Mouse (Mus musculus) liver, postnatal 0 days (tissue): ENCODE measurements around the gene Chit1. TPM values are rescaled to one million over a fixed set of nuclear protein-coding genes. Genes with fewer than 3 reads are reported as not detected.

ENCODE experiments used
- ATAC-seq: fragments of 200-750 bp; cut with Nextera tagmentation; 2 replicates; pipeline ENCODE4 v1.8.0; 2017; ENCODE audit warnings: mild to moderate bottlenecking, moderate library complexity
- DNase-seq: peaks from one replicate; pipeline ENCODE4 v3.0.0-alpha.2; 2016
- H3K27ac ChIP-seq: fragments of 300-500 bp; sonication (generic); 2 replicates; pipeline ENCODE4 v1.5.1; 2014; ENCODE audit warnings: antibody characterized with exemption, moderate library complexity, mild to moderate bottlenecking, low read depth
- H3K27me3 ChIP-seq: fragments of 300-500 bp; sonication (generic); 2 replicates; pipeline ENCODE4 v1.6.1; 2014; ENCODE audit warnings: low read length, control low read depth, mixed read lengths; ENCODE audit not compliant: insufficient read depth
- H3K36me3 ChIP-seq: fragments of 300-500 bp; sonication (generic); replicated peaks from 2 replicates; pipeline ENCODE4 v1.6.1; 2014; ENCODE audit warnings: mild to moderate bottlenecking, control low read depth, low read length, moderate library complexity, mixed read lengths; ENCODE audit not compliant: insufficient read depth
- H3K4me1 ChIP-seq: fragments of 300-500 bp; sonication (generic); 2 replicates; pipeline ENCODE4 v1.6.1; 2014; ENCODE audit warnings: antibody characterized with exemption, mild to moderate bottlenecking, control low read depth; ENCODE audit not compliant: insufficient read depth
- H3K4me2 ChIP-seq: fragments of 300-500 bp; sonication (generic); 2 replicates; pipeline ENCODE4 v1.6.1; 2014; ENCODE audit warnings: low read depth, mild to moderate bottlenecking, low read length, moderate library complexity, mixed read lengths
- H3K4me3 ChIP-seq: fragments of 300-500 bp; sonication (generic); 2 replicates; pipeline ENCODE4 v1.5.1; 2014; ENCODE audit warnings: low read depth, low read length
- H3K9ac ChIP-seq: fragments of 300-500 bp; sonication (generic); replicated peaks from 2 replicates; pipeline ENCODE4 v1.6.1; 2014; ENCODE audit warnings: mild to moderate bottlenecking, moderate library complexity
- H3K9me3 ChIP-seq: fragments of 300-500 bp; sonication (generic); 2 replicates; pipeline ENCODE4 v1.6.1; 2016; ENCODE audit warnings: mild to moderate bottlenecking, control low read depth, low read length, mixed read lengths
- CTCF ChIP-seq: sonication (generic); IDR thresholded peaks from 2 replicates; pipeline ENCODE4 v1.5.1; 2016; ENCODE audit warnings: antibody characterized with exemption, low read depth
- EP300 ChIP-seq: IDR thresholded peaks from 2 replicates; pipeline ENCODE4 v1.6.1; 2016; ENCODE audit warnings: antibody characterized with exemption, low read depth, mild to moderate bottlenecking
- WGBS: fragments of 180-500 bp; shearing (Covaris S2); extraction: QIAGEN DNeasy Blood & Tissue Kit; methylation state at CpG from one replicate; pipeline ENCODE4 v1.1.7; 2014; ENCODE audit not compliant: insufficient replicate concordance; 5-methylcytosine and 5-hydroxymethylcytosine counted together
- polyA plus RNA-seq: library from polyadenylated mRNA; unstranded; fragments of >200 nt; fragmentation: Nextera tagmentation; extraction: Ambion mirVana; gene quantifications from 2 replicates; pipeline ENCODE4 v1.2.1, GENCODE M21; 2015

Chit1 gene
- polyA plus RNA-seq, 1 experiment from 2014 or later: 0.26 TPM

- Histone ChIP-seq H3K27me3 (no peaks in the 10 kb centered on the region), H3K4me3 (no peak overlapping the region), H3K36me3 (no peaks in the 10 kb centered on the region), H3K9me3 (no peaks in the 10 kb centered on the region), H3K4me2 (no peak overlapping the region), H3K9ac (no peak overlapping the region), H3K4me1 (no peaks in the 10 kb centered on the region), H3K27ac (peak overlapping the region; percentile 48; the same call in 1 of the 2 replicates)
- ATAC-seq (peak; percentile 84), DNase-seq (no peak)
- WGBS: 54% methylated on average over 7 of the region's 7 CpGs
- TF ChIP-seq CTCF (no peak), EP300 (no peak)
Measured at GRCm38 (mm10) chr1:134173081-134173480, 62.0 kb downstream of the Chit1 start.

- Histone ChIP-seq H3K27me3 (no peaks in the 10 kb centered on the region), H3K27ac (no peak overlapping the region), H3K4me2 (no peak overlapping the region), H3K4me3 (no peak overlapping the region), H3K9ac (no peak overlapping the region), H3K9me3 (no peaks in the 10 kb centered on the region), H3K4me1 (peaks cover 6% of the 10 kb centered on the region; the same call in 1 of the 2 replicates), H3K36me3 (no peaks in the 10 kb centered on the region)
- TF ChIP-seq CTCF: no peak
- no peak for TF ChIP-seq EP300
- WGBS: 77% methylated on average over 5 of the region's 5 CpGs
- ATAC-seq (no peak), DNase-seq (no peak)
Measured at GRCm38 (mm10) chr1:134177976-134178375, 66.9 kb downstream of the Chit1 start.

- DNase-seq (no peak), ATAC-seq (no peak)
- Histone ChIP-seq H3K27ac (no peak within 1 kb of the TSS), H3K4me3 (peak within 1 kb of the TSS; percentile 31), H3K9me3 (no peaks in the 10 kb centered on the region), H3K36me3 (no peaks in the 10 kb centered on the region), H3K27me3 (no peaks in the 10 kb centered on the region), H3K4me2 (peak within 1 kb of the TSS; percentile 35), H3K9ac (no peak within 1 kb of the TSS), H3K4me1 (peaks cover 6% of the 10 kb centered on the region; the same call in 1 of the 2 replicates)
- TF ChIP-seq CTCF (no peak), EP300 (no peak)
- 55% methylated on average over 4 of the region's 4 CpGs for WGBS
Measured at GRCm38 (mm10) chr1:134182025-134182424, 71.0 kb downstream of the Chit1 start, which contains the start of gene Chil1. TSS of gene Chil1 (plus strand) at chr1:134182176.

GRCm38 (mm10) chr1:134184089-134184488 lies 73.0 kb downstream of the Chit1 start:
- DNase-seq (no peak), ATAC-seq (no peak)
- H3K27me3 ChIP-seq: no peaks in the 10 kb centered on the region; the same call in 1 of the 2 replicates
- TF ChIP-seq CTCF: no peak
- TF ChIP-seq EP300: no peak
- H3K9me3 ChIP-seq: no peaks in the 10 kb centered on the region
- no peak overlapping the region for H3K9ac ChIP-seq
- 72% methylated on average over 4 of the region's 4 CpGs for WGBS
- peaks cover 6% of the 10 kb centered on the region; the same call in 1 of the 2 replicates for H3K4me1 ChIP-seq
- no peaks in the 10 kb centered on the region for H3K36me3 ChIP-seq
- peak overlapping the region; percentile 32; the same call in 1 of the 2 replicates for H3K4me2 ChIP-seq
- peak overlapping the region; percentile 31 for H3K4me3 ChIP-seq
- H3K27ac ChIP-seq: peak overlapping the region; percentile 39; the same call in 1 of the 2 replicates

GRCm38 (mm10) chr1:134188217-134188616 lies 77.2 kb downstream of the Chit1 start:
- H3K4me2 ChIP-seq: no peak overlapping the region
- no peaks in the 10 kb centered on the region for H3K4me1 ChIP-seq
- no peaks in the 10 kb centered on the region for H3K9me3 ChIP-seq
- H3K9ac ChIP-seq: no peak overlapping the region
- H3K4me3 ChIP-seq: no peak overlapping the region
- ATAC-seq (no peak), DNase-seq (no peak)
- TF ChIP-seq EP300 (no peak), CTCF (no peak)
- no peak overlapping the region for H3K27ac ChIP-seq
- no peaks in the 10 kb centered on the region; the same call in 1 of the 2 replicates for H3K27me3 ChIP-seq
- H3K36me3 ChIP-seq: no peaks in the 10 kb centered on the region
- WGBS: 77% methylated on average over 5 of the region's 5 CpGs

DNA sequence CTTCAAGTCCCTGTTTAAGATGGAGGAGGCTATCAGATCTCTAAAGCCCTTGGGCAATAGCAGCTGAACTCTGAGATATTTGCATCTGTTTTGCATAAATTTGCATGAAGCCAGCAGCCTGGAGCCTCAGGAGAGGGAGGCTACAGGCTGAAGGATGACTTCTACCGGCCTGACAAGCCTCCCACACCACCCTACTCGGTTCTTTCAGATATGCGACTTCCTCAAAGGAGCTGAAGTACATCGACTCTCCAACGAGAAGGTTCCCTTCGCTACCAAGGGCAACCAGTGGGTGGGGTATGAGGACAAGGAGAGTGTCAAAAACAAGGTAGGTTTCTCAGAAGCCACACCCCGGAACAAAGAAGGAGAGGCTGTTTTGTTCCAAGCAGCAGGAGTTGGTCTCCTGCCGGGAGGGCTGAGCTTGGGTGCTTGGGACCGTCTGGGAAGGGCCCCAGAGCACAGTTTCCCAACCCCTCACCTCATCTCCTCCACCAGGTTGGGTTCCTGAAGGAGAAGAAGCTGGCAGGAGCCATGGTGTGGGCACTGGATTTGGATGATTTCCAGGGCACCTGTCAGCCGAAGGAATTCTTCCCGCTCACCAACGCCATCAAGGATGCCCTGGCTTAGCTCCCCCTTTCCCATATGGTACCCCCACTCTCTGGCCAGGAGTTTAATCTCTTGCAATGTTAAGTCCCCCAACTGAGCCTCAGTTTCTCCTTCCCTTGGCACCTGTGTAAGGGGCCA lies 78.1 kb downstream of the Chit1 start:
- H3K36me3 ChIP-seq: no peaks in the 10 kb centered on the region
- H3K4me1 ChIP-seq: no peaks in the 10 kb centered on the region
- no peaks in the 10 kb centered on the region; the same call in 1 of the 2 replicates for H3K27me3 ChIP-seq
- no peak overlapping the region for H3K4me2 ChIP-seq
- H3K9ac ChIP-seq: no peak overlapping the region
- WGBS: 19% methylated on average over 12 of the region's 12 CpGs
- H3K9me3 ChIP-seq: no peaks in the 10 kb centered on the region
- ATAC-seq (peak; percentile 7; the same call in 1 of the 2 replicates), DNase-seq (peak; percentile 40)
- no peak overlapping the region for H3K4me3 ChIP-seq
- no peak overlapping the region for H3K27ac ChIP-seq
- no peak for TF ChIP-seq EP300
- peak; percentile 48 for TF ChIP-seq CTCF
